Mouse (Mus musculus) brain, embryonic 14.5 days (tissue): ENCODE measurements at regions not wholly inside any gene's neighbourhood (a gene's known extent, or its start where the extent isn't known, plus 50 kb on each side); places are given as distances from the start of the nearest gene placed in this dataset.

Experiments
- CTCF ChIP-seq: fragments of 200-500 bp; IDR thresholded peaks from 2 replicates; pipeline ENCODE4 v1.5.1; 2012; ENCODE audit warnings: inconsistent platforms, mild to moderate bottlenecking, moderate library complexity, borderline replicate concordance; ENCODE audit not compliant: insufficient read depth, insufficient read length; ENCODE audit errors: extremely low read depth
- POLR2A ChIP-seq: fragments of 200-500 bp; IDR thresholded peaks from 2 replicates; pipeline ENCODE4 v1.6.1; 2012; ENCODE audit warnings: mild to moderate bottlenecking, inconsistent platforms, borderline replicate concordance; ENCODE audit not compliant: poor library complexity, insufficient read depth, insufficient read length, severe bottlenecking; ENCODE audit errors: extremely low read depth

DNA sequence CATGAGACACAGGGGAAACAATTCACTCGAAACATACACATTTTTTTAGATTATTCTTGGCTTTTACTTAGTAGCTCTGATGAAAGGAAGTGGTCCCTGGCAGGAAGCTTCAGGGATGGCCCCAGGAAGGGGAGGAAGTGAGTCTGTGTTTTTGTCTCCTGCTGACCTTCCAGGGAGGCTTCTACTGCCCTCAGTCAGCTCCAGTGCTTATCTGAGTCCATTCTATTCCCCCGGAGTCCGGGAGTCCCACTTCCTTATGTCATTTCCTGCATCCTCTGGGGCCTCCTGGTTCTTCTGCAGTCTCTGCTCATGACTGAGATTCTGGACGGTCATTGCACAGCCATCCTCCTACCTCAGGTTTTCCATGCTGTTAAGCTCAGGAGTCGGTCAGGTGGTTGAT lies 80.3 kb upstream of the Trio start:
- no peak for TF ChIP-seq CTCF
- TF ChIP-seq POLR2A, result no peak
